Mouse (Mus musculus) megakaryocyte, embryonic 14.5 days (primary cell): ENCODE data around the gene Sdha.

Source experiments
- FLI1 ChIP-seq: IDR thresholded peaks from 2 replicates; pipeline ENCODE4 v1.6.1; 2012; ENCODE audit warnings: low read length, inconsistent platforms, mixed read lengths
- GATA1 ChIP-seq: IDR thresholded peaks from 3 replicates; pipeline ENCODE4 v1.6.1; 2012; ENCODE audit warnings: mixed read lengths, low read length, inconsistent platforms, borderline replicate concordance

GRCm38 (mm10) chr13:74289646-74290045, 60.4 kb downstream of the Sdha start:
- TF ChIP-seq GATA1 = no peak
- TF ChIP-seq FLI1 = no peak
